Mouse (Mus musculus): ENCODE measurements around the gene Myo18a. TPM values are rescaled to one million over a fixed set of nuclear protein-coding genes. Genes with fewer than 3 reads are reported as not detected.

Myo18a gene
- polyA plus RNA-seq, 1 experiment from 2014 or later: 43.7 TPM

GRCm38 (mm10) chr11:77885246-77885575 lies 122.2 kb downstream of the Myo18a start:
- Histone ChIP-seq H3K27me3 (0 out of 2 replicates have a peak, but pooled peaks cover 6% of the 10 kb centered on the region), H3K4me3 (no peak overlapping the region), H3K27ac (replicated peaks) (peak overlapping the region; percentile 74; the same call in 1 of the 2 replicates), H3K36me3 (no peaks in the 10 kb centered on the region), H3K9me3 (no peaks in the 10 kb centered on the region), H3K4me2 (no peak overlapping the region), H3K9ac (no peak overlapping the region), H3K4me1 (replicated peaks) (peaks cover 48% of the 10 kb centered on the region)
- WGBS: 13% methylated on average over 8 of the region's 8 CpGs
- peak; percentile 51; the same call in 1 of the 2 replicates for ATAC-seq (ENCODE audit: low FRiP score, low read depth)

- Histone ChIP-seq H3K27me3 (0 out of 2 replicates have a peak, but pooled peaks cover 4% of the 10 kb centered on the region), H3K27ac (replicated peaks) (peak overlapping the region; percentile 74), H3K9me3 (no peaks in the 10 kb centered on the region), H3K4me2 (peak overlapping the region; percentile 23), H3K4me1 (replicated peaks) (peaks cover 53% of the 10 kb centered on the region), H3K9ac (0 out of 2 replicates have a peak overlapping the region, but pooled peaks have one; percentile 8), H3K4me3 (no peak overlapping the region), H3K36me3 (no peaks in the 10 kb centered on the region)
- ATAC-seq (ENCODE audit: low FRiP score, low read depth): peak; percentile 53; the same call in 1 of the 2 replicates
- WGBS: 13% methylated on average over 17 of the region's 17 CpGs
Measured at GRCm38 (mm10) chr11:77887373-77887960, 124.4 kb downstream of the Myo18a start.

DNA sequence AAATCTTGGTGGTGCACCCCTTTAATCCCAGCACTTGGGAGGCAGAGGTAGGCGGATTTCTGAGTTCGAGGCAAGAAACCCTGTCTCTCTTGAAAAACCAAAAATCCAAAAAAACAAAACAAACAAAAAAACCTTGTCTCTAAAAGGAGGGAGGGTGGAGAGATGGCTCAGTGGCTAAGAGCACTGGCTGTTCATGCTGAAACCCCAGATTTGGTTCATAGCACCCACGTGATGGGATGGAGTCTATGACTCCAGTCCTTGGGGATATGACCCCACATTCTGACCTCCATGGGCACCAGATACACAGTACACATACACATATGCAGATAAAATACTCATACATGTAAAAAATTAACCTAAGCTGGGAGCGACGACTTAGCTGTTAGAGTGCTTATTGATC lies 125.8 kb downstream of the Myo18a start:
- H3K36me3 ChIP-seq: no peaks in the 10 kb centered on the region
- no peak overlapping the region for H3K27ac ChIP-seq (replicated peaks)
- ATAC-seq (ENCODE audit: low FRiP score, low read depth): no peak
- H3K4me1 ChIP-seq (replicated peaks): peaks cover 67% of the 10 kb centered on the region
- no peak overlapping the region for H3K4me3 ChIP-seq
- no peaks in the 10 kb centered on the region for H3K9me3 ChIP-seq
- WGBS: 94% methylated on average over 5 of the region's 5 CpGs
- H3K4me2 ChIP-seq: no peak overlapping the region
- H3K9ac ChIP-seq: no peak overlapping the region
- H3K27me3 ChIP-seq: no peaks in the 10 kb centered on the region

GRCm38 (mm10) chr11:77889484-77889883 lies 126.4 kb downstream of the Myo18a start:
- WGBS: 24% methylated on average over 1 of the region's 2 CpGs
- H3K9ac ChIP-seq: no peak overlapping the region
- H3K4me3 ChIP-seq: no peak overlapping the region
- no peaks in the 10 kb centered on the region for H3K36me3 ChIP-seq
- no peaks in the 10 kb centered on the region for H3K27me3 ChIP-seq
- H3K4me2 ChIP-seq: no peak overlapping the region
- peaks cover 74% of the 10 kb centered on the region for H3K4me1 ChIP-seq (replicated peaks)
- ATAC-seq (ENCODE audit: low FRiP score, low read depth): no peak
- H3K27ac ChIP-seq (replicated peaks): no peak overlapping the region
- H3K9me3 ChIP-seq: no peaks in the 10 kb centered on the region

DNA sequence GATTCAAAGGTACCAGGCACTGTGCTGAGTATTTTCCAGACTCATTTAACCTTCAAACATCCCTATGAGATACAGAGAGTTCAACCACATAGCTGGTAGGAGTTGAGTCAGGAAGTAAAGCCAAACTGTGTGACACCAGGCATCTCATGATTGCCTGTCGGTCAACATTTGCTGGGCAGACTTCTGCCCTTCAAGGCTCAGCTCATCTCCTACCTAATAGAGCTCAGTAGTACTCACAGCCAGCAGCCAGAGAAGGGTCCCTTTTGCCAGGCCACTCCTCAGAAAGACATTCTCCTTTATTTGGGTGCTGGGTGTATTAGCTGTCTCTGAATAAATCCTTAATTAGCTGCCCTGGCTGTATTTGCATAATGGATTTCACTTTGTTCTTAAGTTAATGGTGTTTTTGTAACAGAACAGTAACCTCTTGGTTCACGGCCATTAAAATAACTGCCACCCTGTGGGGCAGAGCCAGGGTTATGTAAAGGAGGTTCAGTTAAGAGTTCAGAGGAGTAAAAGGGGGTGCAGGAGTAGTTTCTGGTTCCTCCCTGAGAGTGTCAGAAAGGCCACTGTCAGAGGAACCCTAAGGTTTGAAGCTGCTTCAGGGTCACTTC lies 127.7 kb downstream of the Myo18a start:
- Histone ChIP-seq H3K9me3 (no peaks in the 10 kb centered on the region), H3K4me2 (no peak overlapping the region), H3K9ac (no peak overlapping the region), H3K27ac (replicated peaks) (no peak overlapping the region), H3K36me3 (no peaks in the 10 kb centered on the region), H3K4me1 (replicated peaks) (peaks cover 72% of the 10 kb centered on the region), H3K27me3 (no peaks in the 10 kb centered on the region), H3K4me3 (no peak overlapping the region)
- 51% methylated on average over 2 of the region's 2 CpGs for WGBS
- no peak for ATAC-seq (ENCODE audit: low FRiP score, low read depth)

DNA sequence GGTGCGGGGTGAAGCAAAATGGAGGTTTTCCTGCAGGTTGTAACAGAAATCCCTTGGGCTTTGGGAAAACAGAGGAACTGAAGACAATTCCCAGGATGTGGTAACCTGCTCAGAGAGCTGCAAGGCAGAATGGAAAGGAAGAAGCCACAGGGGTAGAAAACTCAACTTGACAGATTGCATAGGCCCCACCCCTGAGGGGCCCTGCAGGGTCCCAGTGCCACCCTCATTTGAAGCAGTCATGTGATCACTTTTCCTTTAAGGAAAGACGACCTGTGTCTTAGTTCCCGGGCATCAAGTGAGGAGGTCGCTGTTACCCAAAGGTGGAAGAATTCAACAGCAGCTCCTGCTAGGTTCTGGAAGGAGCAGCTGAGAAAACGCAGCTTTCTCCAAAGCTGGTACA lies 129.8 kb downstream of the Myo18a start:
- ATAC-seq (ENCODE audit: low FRiP score, low read depth): no peak
- Histone ChIP-seq H3K4me2 (peak overlapping the region; percentile 14), H3K9ac (no peak overlapping the region), H3K4me3 (no peak overlapping the region), H3K27ac (replicated peaks) (peak overlapping the region; percentile 78), H3K36me3 (no peaks in the 10 kb centered on the region), H3K27me3 (no peaks in the 10 kb centered on the region), H3K9me3 (no peaks in the 10 kb centered on the region), H3K4me1 (replicated peaks) (peaks cover 72% of the 10 kb centered on the region)
- 12% methylated on average over 5 of the region's 5 CpGs for WGBS

DNA sequence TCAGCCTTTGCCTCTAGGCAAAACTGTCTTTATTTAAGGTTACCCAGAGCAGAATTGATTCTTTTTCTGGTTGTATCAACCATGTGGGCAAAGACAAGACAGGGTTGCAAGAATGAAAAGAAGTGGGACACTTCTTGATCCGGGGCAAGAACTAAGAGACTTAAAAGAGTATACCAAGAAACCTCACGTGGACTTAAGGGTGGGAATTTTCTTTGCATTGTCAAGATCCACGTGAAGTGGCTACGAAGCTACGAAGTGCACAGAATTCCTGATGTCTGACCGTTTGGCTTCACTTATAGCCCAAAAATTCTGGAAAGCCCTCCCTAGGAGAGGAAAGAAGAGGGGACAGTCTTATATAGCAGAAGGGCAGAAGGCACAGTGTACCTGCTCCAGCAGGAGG lies 130.2 kb downstream of the Myo18a start:
- peak overlapping the region; percentile 14 for H3K4me2 ChIP-seq
- H3K36me3 ChIP-seq: no peaks in the 10 kb centered on the region
- H3K4me1 ChIP-seq (replicated peaks): peaks cover 72% of the 10 kb centered on the region
- 23% methylated on average over 6 of the region's 6 CpGs for whole genome bisulfite sequencing
- no peaks in the 10 kb centered on the region for H3K9me3 ChIP-seq
- no peak for ATAC-seq (ENCODE audit: low FRiP score, low read depth)
- no peak overlapping the region; the same call in 1 of the 2 replicates for H3K9ac ChIP-seq
- H3K27me3 ChIP-seq: no peaks in the 10 kb centered on the region
- peak overlapping the region; percentile 78 for H3K27ac ChIP-seq (replicated peaks)
- H3K4me3 ChIP-seq: 0 out of 2 replicates have a peak overlapping the region, but pooled peaks have one; percentile 3

GRCm38 (mm10) chr11:77893787-77894718 lies 131.0 kb downstream of the Myo18a start, which contains the start of gene Pipox:
Gene Pipox, minus strand, starts transcription at chr11:77894096.
- H3K36me3 ChIP-seq: no peaks in the 10 kb centered on the region
- H3K9ac ChIP-seq: no peak within 1 kb of the TSS; the same call in 1 of the 2 replicates
- peak within 1 kb of the TSS; percentile 78 for H3K27ac ChIP-seq (replicated peaks)
- H3K9me3 ChIP-seq: no peaks in the 10 kb centered on the region
- H3K4me3 ChIP-seq: 0 out of 2 replicates have a peak within 1 kb of the TSS, but pooled peaks have one; percentile 3
- H3K4me1 ChIP-seq (replicated peaks): peaks cover 76% of the 10 kb centered on the region
- ATAC-seq (ENCODE audit: low FRiP score, low read depth): peak; percentile 85
- 0 out of 2 replicates have a peak, but pooled peaks cover 3% of the 10 kb centered on the region for H3K27me3 ChIP-seq
- 9% methylated on average over 11 of the region's 11 CpGs for WGBS
- peak within 1 kb of the TSS; percentile 14 for H3K4me2 ChIP-seq

DNA sequence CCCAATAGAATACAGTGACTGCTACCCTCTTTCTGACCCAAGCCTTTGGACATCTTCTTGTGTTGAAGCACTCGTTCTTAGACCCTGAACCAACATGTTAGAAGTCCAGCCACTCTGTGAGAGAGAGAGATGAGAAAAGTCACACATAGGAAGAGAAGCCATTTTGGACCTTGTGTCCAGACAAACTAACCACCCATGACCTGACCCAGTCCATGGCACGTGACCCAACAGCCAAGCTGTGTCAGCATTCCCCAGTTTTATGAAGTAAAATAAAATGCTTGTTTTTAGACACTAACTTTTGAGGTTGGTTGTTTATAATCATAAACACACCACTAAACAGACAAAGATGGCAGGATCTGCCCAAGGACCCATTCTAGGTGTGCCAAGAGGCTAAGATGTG lies 131.9 kb downstream of the Myo18a start:
- no peak overlapping the region for H3K4me3 ChIP-seq
- H3K27me3 ChIP-seq: 0 out of 2 replicates have a peak, but pooled peaks cover 3% of the 10 kb centered on the region
- H3K9me3 ChIP-seq: no peaks in the 10 kb centered on the region
- 74% methylated on average over 2 of the region's 2 CpGs for WGBS
- no peaks in the 10 kb centered on the region for H3K36me3 ChIP-seq
- no peak overlapping the region for H3K27ac ChIP-seq (replicated peaks)
- no peak for ATAC-seq (ENCODE audit: low FRiP score, low read depth)
- H3K4me1 ChIP-seq (replicated peaks): peaks cover 76% of the 10 kb centered on the region
- no peak overlapping the region for H3K9ac ChIP-seq
- no peak overlapping the region for H3K4me2 ChIP-seq

- peaks cover 69% of the 10 kb centered on the region for H3K4me1 ChIP-seq (replicated peaks)
- no peak for ATAC-seq (ENCODE audit: low FRiP score, low read depth)
- no peak overlapping the region for H3K4me3 ChIP-seq
- H3K36me3 ChIP-seq: no peaks in the 10 kb centered on the region
- H3K9me3 ChIP-seq: no peaks in the 10 kb centered on the region
- H3K9ac ChIP-seq: no peak overlapping the region
- peak overlapping the region; percentile 44; the same call in 1 of the 2 replicates for H3K4me2 ChIP-seq
- WGBS: 30% methylated on average over 9 of the region's 9 CpGs
- H3K27ac ChIP-seq (replicated peaks): peak overlapping the region; percentile 83
- 0 out of 2 replicates have a peak, but pooled peaks cover 3% of the 10 kb centered on the region for H3K27me3 ChIP-seq
Measured at GRCm38 (mm10) chr11:77896011-77896410, 133.0 kb downstream of the Myo18a start.

- WGBS: 12% methylated on average over 6 of the region's 6 CpGs
- Histone ChIP-seq H3K9me3 (no peaks in the 10 kb centered on the region), H3K4me1 (replicated peaks) (peaks cover 73% of the 10 kb centered on the region), H3K27me3 (0 out of 2 replicates have a peak, but pooled peaks cover 3% of the 10 kb centered on the region), H3K4me3 (no peak overlapping the region), H3K27ac (replicated peaks) (peak overlapping the region; percentile 83), H3K36me3 (no peaks in the 10 kb centered on the region), H3K9ac (no peak overlapping the region), H3K4me2 (peak overlapping the region; percentile 44)
- no peak for ATAC-seq (ENCODE audit: low FRiP score, low read depth)
Measured at GRCm38 (mm10) chr11:77896480-77896819, 133.4 kb downstream of the Myo18a start.
